Mouse (Mus musculus) MEL (cell line): ENCODE measurements around the gene Gm8994. TPM values are rescaled to one million over a fixed set of nuclear protein-coding genes. Genes with fewer than 3 reads are reported as not detected.

Experiments
- DNase-seq: peaks from one replicate; pipeline ENCODE4 v3.0.0; 2011; ENCODE audit warnings: low read depth, low spot score
- H3K27ac ChIP-seq: 2 replicates; pipeline ENCODE4 v1.5.1; 2012; ENCODE audit warnings: low read depth, mild to moderate bottlenecking, control low read depth, low read length, moderate library complexity; ENCODE audit not compliant: control insufficient read depth
- H3K27me3 ChIP-seq, 2 experiments: fragments of 150-350 bp in 1 of 2; sonication (generic) in 1 of 2; 2 replicates each; pipeline ENCODE4 v1.6.1; 2012; ENCODE audit warnings: low read length in 2 of 2, mild to moderate bottlenecking in 2 of 2, improper control_type of control experiment in 1 of 2, moderate library complexity in 1 of 2; ENCODE audit not compliant: insufficient read depth in 2 of 2, control insufficient read depth in 1 of 2
- H3K36me3 ChIP-seq, 2 experiments: 2 replicates each; pipeline ENCODE4 v1.6.1; 2012 to 2014; ENCODE audit warnings: low read length in 2 of 2, improper control_type of control experiment in 1 of 2, inconsistent platforms in 1 of 2, mild to moderate bottlenecking in 1 of 2; ENCODE audit not compliant: insufficient read depth in 2 of 2, control insufficient read depth in 1 of 2
- H3K4me1 ChIP-seq, 2 experiments: fragments of 150-350 bp in 1 of 2; sonication (generic) in 1 of 2; 2 replicates each; pipeline ENCODE4 v1.6.1; 2012; ENCODE audit warnings: low read length in 2 of 2, improper control_type of control experiment in 1 of 2, mild to moderate bottlenecking in 1 of 2; ENCODE audit not compliant: insufficient read depth in 2 of 2, control insufficient read depth in 1 of 2
- H3K4me3 ChIP-seq, 2 experiments: fragments of 150-350 bp in 1 of 2; sonication (generic) in 1 of 2; 2 replicates each; pipeline ENCODE4 v1.5.1; 2012; ENCODE audit warnings: low read depth in 2 of 2, low read length in 2 of 2, mild to moderate bottlenecking in 2 of 2, moderate library complexity in 2 of 2, control low read depth in 1 of 2, improper control_type of control experiment in 1 of 2; ENCODE audit not compliant: control insufficient read depth in 1 of 2, insufficient read depth in 1 of 2
- H3K79me2 ChIP-seq: 2 replicates; pipeline ENCODE4 v1.6.1; 2012; ENCODE audit warnings: mild to moderate bottlenecking, low read length, moderate library complexity; ENCODE audit not compliant: control insufficient read depth, poor library complexity, insufficient read depth
- H3K9ac ChIP-seq: 2 replicates; pipeline ENCODE4 v1.6.1; 2012; ENCODE audit warnings: low read depth, mild to moderate bottlenecking, control low read depth, low read length, moderate library complexity; ENCODE audit not compliant: control insufficient read depth, poor library complexity, severe bottlenecking
- H3K9me3 ChIP-seq: fragments of 150-350 bp; sonication (generic); replicated peaks from 2 replicates; pipeline ENCODE4 v1.6.1; 2012; ENCODE audit warnings: mild to moderate bottlenecking, low read length, improper control_type of control experiment, moderate library complexity; ENCODE audit not compliant: insufficient read depth
- BHLHE40 ChIP-seq: IDR thresholded peaks from 2 replicates; pipeline ENCODE4 v1.6.1; 2012; ENCODE audit warnings: low read depth, mild to moderate bottlenecking, inconsistent platforms, low read length, improper control_type of control experiment, borderline replicate concordance
- CHD1 ChIP-seq: IDR thresholded peaks from 2 replicates; pipeline ENCODE4 v1.6.1; 2012; ENCODE audit warnings: low read depth, mild to moderate bottlenecking, inconsistent platforms, low read length, improper control_type of control experiment
- CTCF ChIP-seq, 3 experiments: IDR thresholded peaks in 2 of 3; conservative IDR thresholded peaks in 1 of 3; 2 replicates each; pipeline ENCODE4 v1.5.1; 2011 to 2012; ENCODE audit warnings: low read length in 3 of 3, low read depth in 2 of 3, mild to moderate bottlenecking in 2 of 3, improper control_type of control experiment in 1 of 3, inconsistent platforms in 1 of 3, mixed read lengths in 1 of 3, moderate library complexity in 1 of 3; ENCODE audit not compliant: control insufficient read depth in 1 of 3, insufficient read depth in 1 of 3, poor library complexity in 1 of 3, severe bottlenecking in 1 of 3
- ELF1 ChIP-seq: IDR thresholded peaks from 2 replicates; pipeline ENCODE4 v1.6.1; 2014; ENCODE audit warnings: low read depth, mild to moderate bottlenecking, inconsistent platforms, low read length, improper control_type of control experiment, moderate library complexity
- EP300 ChIP-seq, 2 experiments: IDR thresholded peaks; 2 replicates each; pipeline ENCODE4 v1.6.1; 2011; ENCODE audit warnings: improper control_type of control experiment in 2 of 2, low read length in 2 of 2, low read depth in 1 of 2, mild to moderate bottlenecking in 1 of 2
- ETS1 ChIP-seq: IDR thresholded peaks from 2 replicates; pipeline ENCODE4 v1.6.1; 2012; ENCODE audit warnings: low read depth, mild to moderate bottlenecking, inconsistent platforms, low read length, improper control_type of control experiment, moderate library complexity
- GABPA ChIP-seq: IDR thresholded peaks from 2 replicates; pipeline ENCODE4 v1.6.1; 2012; ENCODE audit warnings: low read depth, mild to moderate bottlenecking, inconsistent platforms, low read length, improper control_type of control experiment, moderate library complexity
- MAX ChIP-seq: IDR thresholded peaks from 2 replicates; pipeline ENCODE4 v1.6.1; 2011; ENCODE audit warnings: low read length, improper control_type of control experiment
- MYB ChIP-seq: IDR thresholded peaks from 2 replicates; pipeline ENCODE4 v1.6.1; 2011; ENCODE audit warnings: mild to moderate bottlenecking, low read depth, low read length, improper control_type of control experiment
- NRF1 ChIP-seq: IDR thresholded peaks from 2 replicates; pipeline ENCODE4 v1.6.1; 2014; ENCODE audit warnings: low read depth, mild to moderate bottlenecking, inconsistent platforms, low read length, improper control_type of control experiment, moderate library complexity; ENCODE audit not compliant: poor library complexity, insufficient read depth, severe bottlenecking
- POLR2AphosphoS2 ChIP-seq: IDR thresholded peaks from 2 replicates; pipeline ENCODE4 v1.6.1; 2011; ENCODE audit warnings: low read length, improper control_type of control experiment
- POLR2AphosphoS5 ChIP-seq: IDR thresholded peaks from 2 replicates; pipeline ENCODE4 v1.6.1; 2012; ENCODE audit warnings: low read depth, borderline replicate concordance, mild to moderate bottlenecking, inconsistent platforms, low read length, moderate library complexity, mixed read lengths
- RAD21 ChIP-seq: IDR thresholded peaks from 2 replicates; pipeline ENCODE4 v1.6.1; 2011; ENCODE audit warnings: mild to moderate bottlenecking, low read depth, low read length, improper control_type of control experiment
- RCOR1 ChIP-seq: IDR thresholded peaks from 2 replicates; pipeline ENCODE4 v1.6.1; 2012; ENCODE audit warnings: low read depth, mild to moderate bottlenecking, inconsistent platforms, low read length, improper control_type of control experiment
- SIN3A ChIP-seq: IDR thresholded peaks from 2 replicates; pipeline ENCODE4 v1.6.1; 2012; ENCODE audit warnings: low read length, improper control_type of control experiment, inconsistent platforms
- SMC3 ChIP-seq: IDR thresholded peaks from 2 replicates; pipeline ENCODE4 v1.6.1; 2011; ENCODE audit warnings: low read depth, low read length, improper control_type of control experiment
- TCF12 ChIP-seq: IDR thresholded peaks from 2 replicates; pipeline ENCODE4 v1.6.1; 2014; ENCODE audit warnings: low read depth, mild to moderate bottlenecking, inconsistent platforms, low read length, improper control_type of control experiment, moderate library complexity
- UBTF ChIP-seq: IDR thresholded peaks from 2 replicates; pipeline ENCODE4 v1.6.1; 2012; ENCODE audit warnings: low read depth, mild to moderate bottlenecking, inconsistent platforms, low read length, improper control_type of control experiment, moderate library complexity, borderline replicate concordance; ENCODE audit not compliant: insufficient read depth
- USF1 ChIP-seq: IDR thresholded peaks from 2 replicates; pipeline ENCODE4 v1.6.1; 2014; ENCODE audit warnings: low read depth, mild to moderate bottlenecking, inconsistent platforms, low read length, improper control_type of control experiment, moderate library complexity
- ZC3H11A ChIP-seq: IDR thresholded peaks from 2 replicates; pipeline ENCODE4 v1.6.1; 2012; ENCODE audit warnings: low read depth, mild to moderate bottlenecking, inconsistent platforms, low read length, improper control_type of control experiment
- ZKSCAN1 ChIP-seq: IDR thresholded peaks from 2 replicates; pipeline ENCODE4 v1.6.1; 2012; ENCODE audit warnings: low read depth, mild to moderate bottlenecking, inconsistent platforms, low read length, improper control_type of control experiment, moderate library complexity
- ZNF384 ChIP-seq: IDR thresholded peaks from 2 replicates; pipeline ENCODE4 v1.6.1; 2012; ENCODE audit warnings: low read depth, mild to moderate bottlenecking, inconsistent platforms, low read length, improper control_type of control experiment
- polyA plus RNA-seq, 2 experiments: library from polyadenylated mRNA; stranded (reverse) in 1 of 2; unstranded in 1 of 2; fragments of >175 nt in 1 of 2; fragments of >200 nt in 1 of 2; gene quantifications; 2 replicates each; pipeline versions ENCODE4 v1.2.1 to v1.2.4; 2012; ENCODE audit warnings: low replicate concordance in 2 of 2, low read depth in 1 of 2; ENCODE audit not compliant: insufficient read length in 2 of 2, insufficient read depth in 1 of 2, missing spikeins in 1 of 2
- total RNA-seq: library from RNA; depleted of rRNA; stranded (reverse); fragments of 300-350 nt; gene quantifications from 2 replicates; pipeline ENCODE4 v1.2.3, GENCODE M21; 2012

Gene Gm8994
- total and polyA plus RNA-seq, 3 experiments: 0.19 TPM; not detected in 2

DNA sequence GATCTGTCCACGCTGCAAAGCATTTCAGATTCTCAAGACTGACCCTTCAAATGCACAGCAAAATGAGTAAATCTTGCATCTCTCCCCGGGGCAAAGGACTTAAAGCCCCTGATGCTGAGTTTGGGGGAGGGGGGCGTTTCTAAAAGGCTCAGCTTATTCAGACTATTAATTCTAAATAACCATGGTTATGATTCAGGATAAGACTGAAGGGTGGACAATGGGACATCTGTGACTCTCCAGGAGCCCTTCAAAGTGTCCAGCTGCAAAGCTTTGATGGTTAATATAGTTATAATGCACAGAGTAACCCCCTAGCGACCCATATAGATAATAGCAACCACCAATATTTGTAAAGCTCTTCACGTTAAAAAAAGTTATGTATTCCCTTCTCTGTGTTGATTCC lies 19.7 kb downstream of the Gm8994 start:
- Histone ChIP-seq H3K9ac (no peak overlapping the region), H3K9me3 (no peaks in the 10 kb centered on the region), H3K4me3 (no peak overlapping the region), H3K27me3 (no peaks in the 10 kb centered on the region; a peak in 1 of 4 replicates), H3K36me3 (no peaks in the 10 kb centered on the region), H3K27ac (no peak overlapping the region), H3K4me1 (no peaks in the 10 kb centered on the region), H3K79me2 (no peaks in the 10 kb centered on the region)
- no peak for DNase-seq
- TF ChIP-seq ETS1: no peak
- no peak for TF ChIP-seq POLR2AphosphoS5
- no peak for TF ChIP-seq ZKSCAN1

DNA sequence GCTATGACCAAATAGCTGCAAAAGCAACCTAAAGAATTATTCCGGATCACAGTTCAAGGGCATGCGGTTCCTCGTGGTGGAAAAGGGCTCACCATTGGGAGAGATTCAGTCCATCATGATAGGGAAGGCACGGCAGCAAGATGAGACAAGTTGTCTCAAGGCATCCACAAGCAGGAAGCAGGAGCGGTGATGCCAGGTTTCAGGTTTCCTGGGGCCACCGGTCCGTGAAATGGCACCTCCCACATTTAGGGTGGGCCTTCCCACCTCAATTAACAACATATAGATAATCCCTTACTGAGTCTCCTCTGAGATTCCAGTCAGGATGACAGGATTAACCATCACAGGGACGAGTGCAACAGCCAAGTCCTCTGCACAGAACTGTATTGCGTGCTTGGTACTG lies 20.3 kb downstream of the Gm8994 start:
- no peak overlapping the region for H3K4me3 ChIP-seq
- TF ChIP-seq CHD1: no peak
- TF ChIP-seq MAX: no peak
- no peak for TF ChIP-seq MYB
- no peak for TF ChIP-seq ETS1
- no peak for TF ChIP-seq SMC3
- TF ChIP-seq BHLHE40: no peak
- TF ChIP-seq GABPA: no peak
- no peak for TF ChIP-seq TCF12
- TF ChIP-seq RCOR1: no peak
- no peak for TF ChIP-seq ZC3H11A
- TF ChIP-seq ELF1: no peak
- H3K4me1 ChIP-seq: no peaks in the 10 kb centered on the region
- no peaks in the 10 kb centered on the region; a peak in 1 of 4 replicates for H3K27me3 ChIP-seq
- no peak for DNase-seq
- no peaks in the 10 kb centered on the region for H3K36me3 ChIP-seq
- no peaks in the 10 kb centered on the region for H3K9me3 ChIP-seq
- no peak overlapping the region for H3K27ac ChIP-seq
- no peak overlapping the region for H3K9ac ChIP-seq
- H3K79me2 ChIP-seq: no peaks in the 10 kb centered on the region

DNA sequence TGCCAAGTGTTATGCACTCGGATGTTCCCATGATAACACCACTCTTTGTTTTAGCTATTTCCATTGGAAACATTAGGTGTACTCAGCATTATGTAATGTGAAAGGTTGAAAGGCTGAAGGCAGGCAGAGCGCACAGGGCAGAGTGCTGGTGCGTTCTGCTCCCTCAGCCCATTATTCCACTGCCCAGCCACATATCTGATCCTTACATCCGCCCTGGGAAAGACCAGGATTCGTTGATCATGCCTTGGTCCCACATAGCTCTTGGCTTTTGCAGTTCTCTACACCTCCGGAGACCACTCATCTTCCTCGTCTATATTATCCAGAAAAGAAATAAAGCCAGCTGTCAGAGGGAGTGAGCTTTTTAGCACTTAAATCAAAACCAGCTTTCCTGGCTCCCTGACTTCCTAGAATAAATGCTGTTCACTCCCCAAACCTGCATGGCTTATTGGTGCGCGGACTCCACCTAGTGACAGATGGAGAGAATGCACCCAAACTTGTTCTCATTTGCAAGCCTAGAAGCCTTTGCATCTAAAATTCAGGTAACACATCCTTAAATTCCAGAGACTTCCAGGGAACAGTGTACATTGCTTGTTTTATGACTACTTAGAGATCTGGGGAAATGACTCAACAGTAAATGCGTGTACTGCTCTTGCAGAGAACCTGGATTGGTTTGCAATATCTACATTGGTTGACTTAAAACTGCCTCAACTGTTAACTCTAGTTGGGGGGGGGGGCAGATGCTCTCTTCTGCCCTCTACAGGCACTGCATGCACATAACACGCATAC lies 26.3 kb downstream of the Gm8994 start:
- Histone ChIP-seq H3K27ac (no peak overlapping the region), H3K36me3 (no peaks in the 10 kb centered on the region), H3K79me2 (no peaks in the 10 kb centered on the region), H3K27me3 (no peaks in the 10 kb centered on the region; a peak in 1 of 4 replicates), H3K9ac (no peak overlapping the region), H3K4me1 (no peaks in the 10 kb centered on the region), H3K4me3 (no peak overlapping the region), H3K9me3 (no peaks in the 10 kb centered on the region)
- DNase-seq: peak; percentile 50
- TF ChIP-seq RCOR1: no peak
- no peak for TF ChIP-seq NRF1
- no peak for TF ChIP-seq SIN3A
- no peak for TF ChIP-seq UBTF
- TF ChIP-seq POLR2AphosphoS2: no peak
- peak; percentile 73 for TF ChIP-seq RAD21
- TF ChIP-seq USF1: no peak
- TF ChIP-seq SMC3: peak; percentile 63
- no peak for TF ChIP-seq ZNF384
- peak; percentile 69 to 74 (median 70) for TF ChIP-seq CTCF (IDR thresholded peaks at IDR 0.05 in 2 of 3, conservative IDR thresholded peaks at IDR 0.05 in 1 of 3; ENCODE audit: control insufficient read depth in 1 of 3, insufficient read depth in 1 of 3, low read depth in 2 of 3, low read length in 3 of 3, poor library complexity in 1 of 3, severe bottlenecking in 1 of 3)
- no peak for TF ChIP-seq ZKSCAN1
- no peak for TF ChIP-seq CHD1
- TF ChIP-seq EP300 (IDR thresholded peaks at IDR 0.05; ENCODE audit: low read depth in 1 of 2, low read length in 2 of 2): no peak
- TF ChIP-seq TCF12: no peak
- TF ChIP-seq ZC3H11A: peak; percentile 33; the same call in 1 of the 2 replicates
